Mouse (Mus musculus) fat pad, adult 2 months (tissue): ENCODE results near the gene Ncam1.

Source experiments
- DNase-seq: peaks from one replicate; pipeline ENCODE4 v3.0.0-alpha.2; 2011; ENCODE audit warnings: low read depth, low spot score; ENCODE audit errors: extremely low read depth

Gene Ncam1

DNA sequence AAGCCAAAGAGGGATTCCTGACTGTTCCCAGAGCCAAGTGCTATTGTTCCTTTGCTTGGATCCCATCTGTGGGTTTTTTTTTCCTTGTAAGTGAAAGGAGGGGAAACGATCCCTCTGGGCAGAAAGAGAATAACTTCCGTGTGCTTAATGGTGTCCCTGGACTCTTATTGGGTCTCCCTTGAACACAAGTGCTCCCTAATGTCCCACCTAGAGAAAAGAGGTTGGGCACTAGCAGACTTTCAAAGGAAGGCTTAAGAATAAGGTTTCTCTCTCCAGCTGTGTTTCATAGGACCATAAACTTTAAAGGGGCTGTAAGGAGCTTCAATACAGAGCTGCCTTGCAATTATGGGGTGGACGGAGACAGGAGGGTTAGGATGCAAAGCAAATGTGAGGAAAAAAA is 119.5 kb downstream of the Ncam1 start:
- no peak for DNase-seq

DNA sequence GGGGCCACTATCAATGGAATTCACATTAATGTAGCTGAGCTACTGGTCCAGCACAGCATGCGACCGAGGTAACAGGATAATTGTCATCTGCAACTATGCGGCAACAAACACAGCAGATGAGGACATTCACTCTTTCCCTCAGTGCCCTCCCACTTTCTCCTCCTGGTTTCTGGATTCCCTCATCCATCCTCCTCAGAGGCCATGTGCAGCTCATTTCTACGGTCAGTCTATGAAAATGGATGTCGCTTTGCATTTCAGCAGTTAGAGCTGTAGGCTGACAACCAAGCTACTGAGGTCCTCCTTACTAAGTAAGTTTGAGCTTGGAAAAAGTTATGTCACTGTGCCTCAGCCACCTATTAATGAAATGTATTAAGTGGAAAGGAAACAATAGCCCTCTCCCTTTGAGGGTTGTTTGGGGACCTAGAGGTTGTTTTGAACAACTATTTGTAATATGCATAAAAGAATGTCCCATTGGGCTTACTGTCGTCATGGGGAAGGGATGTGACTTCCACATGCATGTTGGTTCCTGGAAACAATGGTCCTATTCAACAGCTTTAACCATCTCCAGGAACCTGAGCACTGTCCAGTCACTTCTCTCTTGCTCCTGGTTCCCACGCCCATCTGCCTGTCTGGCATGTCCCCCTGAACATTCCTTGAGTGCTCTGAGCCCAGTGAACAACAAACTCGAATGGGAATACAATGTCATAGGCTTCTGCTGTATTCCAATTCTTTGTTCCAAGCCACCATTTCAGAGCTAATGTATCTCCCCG is 122.8 kb downstream of the Ncam1 start:
- DNase-seq, result no peak

- no peak for DNase-seq
Observed at GRCm38 (mm10) chr9:49672646-49673199, 126.0 kb downstream of the Ncam1 start.

- DNase-seq, result no peak
Observed at GRCm38 (mm10) chr9:49667066-49667465, 131.7 kb downstream of the Ncam1 start.

DNA sequence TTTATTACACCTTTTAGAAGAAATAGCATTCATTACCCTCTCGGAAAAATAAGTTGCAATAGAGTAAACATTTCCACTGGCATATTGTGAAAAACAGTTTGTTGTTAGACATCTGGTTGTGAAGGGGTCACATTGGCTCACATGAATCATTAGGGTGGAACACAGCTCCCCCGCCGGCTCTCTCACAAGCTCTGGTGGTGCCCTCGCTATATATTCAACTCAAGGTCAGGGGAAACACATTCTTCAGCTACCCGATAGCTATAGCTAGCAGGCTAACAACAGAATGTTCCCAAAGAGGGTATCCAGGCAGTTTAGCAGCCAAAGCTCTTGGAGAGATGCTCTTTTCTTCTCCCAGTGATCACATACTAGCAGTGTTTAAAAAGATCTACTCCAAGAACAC is 133.4 kb downstream of the Ncam1 start:
- DNase-seq, result no peak

DNA sequence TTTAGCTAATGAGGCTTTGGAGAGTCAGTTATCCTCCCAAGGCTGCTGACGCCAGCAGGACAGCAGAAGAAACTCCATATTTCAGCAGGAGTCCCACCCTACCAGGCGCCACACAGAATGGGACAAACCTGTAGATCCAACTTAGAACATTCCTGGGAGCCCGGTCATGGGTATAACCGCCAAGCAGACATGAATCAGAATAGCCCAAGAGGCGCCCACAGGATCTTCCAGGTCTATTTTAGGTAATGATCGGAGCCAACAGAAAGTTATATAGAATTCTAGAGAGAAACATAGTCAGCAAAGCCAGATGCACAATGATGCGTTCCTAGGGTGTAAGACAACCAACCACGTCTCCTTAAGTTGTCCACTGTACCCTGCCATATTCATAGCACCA is 134.8 kb downstream of the Ncam1 start:
- no peak for DNase-seq

DNA sequence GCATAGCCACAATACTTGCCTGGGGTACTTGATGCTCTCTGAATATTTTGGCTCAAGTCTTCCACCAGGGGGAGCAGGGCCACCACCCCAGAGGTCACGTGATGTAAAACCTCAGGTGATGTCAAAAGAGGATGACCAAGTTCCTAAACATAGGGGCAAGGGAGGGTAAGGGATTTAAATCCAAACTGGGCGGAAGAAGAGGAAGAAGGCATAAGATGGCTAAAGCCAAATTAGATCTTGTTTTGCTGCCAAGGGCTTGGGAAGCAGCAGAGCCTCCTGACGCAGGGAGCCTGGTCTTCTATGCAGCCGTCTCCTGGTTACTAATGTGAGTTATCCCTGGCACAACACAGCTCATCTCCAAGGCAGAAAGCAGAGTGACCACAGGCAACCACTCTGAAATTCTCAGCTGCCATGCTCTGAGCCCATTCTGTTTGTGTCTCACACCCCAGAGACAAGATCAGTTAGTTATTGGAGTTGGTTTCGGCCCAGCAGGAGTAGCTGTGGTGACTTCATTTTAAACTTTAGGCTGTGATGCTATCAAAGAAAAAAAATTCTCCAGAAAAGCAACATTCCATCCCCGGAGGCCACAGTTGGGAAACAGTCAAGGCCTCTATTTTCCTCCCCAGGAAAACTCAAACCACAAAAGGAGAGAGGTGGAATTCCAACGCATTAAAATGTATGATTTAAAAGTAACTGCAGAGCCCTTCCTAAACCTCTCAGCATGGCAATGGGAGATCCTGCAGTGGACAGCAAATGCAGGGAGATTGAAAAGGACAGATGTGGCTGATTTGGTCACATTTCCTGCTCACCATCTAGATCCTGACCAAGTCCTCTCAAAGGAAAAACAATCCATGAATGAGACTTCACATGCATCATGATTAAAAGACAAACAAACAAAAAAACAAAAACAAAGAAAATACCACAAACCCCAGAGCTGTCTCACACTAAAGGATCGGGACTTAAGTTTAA is 135.5 kb downstream of the Ncam1 start:
- no peak for DNase-seq

- no peak for DNase-seq
Observed at GRCm38 (mm10) chr9:49661480-49661879, 137.2 kb downstream of the Ncam1 start.

DNA sequence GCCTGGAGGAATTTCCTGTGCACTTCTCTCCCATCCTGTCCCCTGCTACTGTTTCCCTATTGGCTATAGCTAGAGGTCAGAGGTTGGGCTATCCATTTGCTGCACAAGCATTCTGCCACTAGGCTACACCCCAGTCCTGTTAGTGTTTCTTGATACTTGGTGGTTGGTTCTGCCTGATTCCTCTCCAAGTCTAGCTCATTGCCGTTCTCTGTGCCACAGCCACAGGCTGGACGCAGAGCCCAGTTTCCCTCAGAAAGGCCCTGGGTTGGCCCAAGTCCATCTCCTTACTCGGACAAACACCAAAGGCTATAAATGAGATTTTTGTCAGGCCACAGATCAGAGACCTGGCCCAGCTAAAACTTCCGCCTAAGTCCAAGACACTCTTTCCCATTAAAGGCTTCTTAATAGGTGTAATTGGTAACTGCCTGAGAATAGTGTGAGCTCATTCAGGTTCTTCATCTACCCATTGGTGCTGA is 140.3 kb downstream of the Ncam1 start:
- no peak for DNase-seq

GRCm38 (mm10) chr9:49654470-49654869 is 144.3 kb downstream of the Ncam1 start:
- no peak for DNase-seq

GRCm38 (mm10) chr9:49653478-49654245 is 145.1 kb downstream of the Ncam1 start:
- DNase-seq, result no peak

DNA sequence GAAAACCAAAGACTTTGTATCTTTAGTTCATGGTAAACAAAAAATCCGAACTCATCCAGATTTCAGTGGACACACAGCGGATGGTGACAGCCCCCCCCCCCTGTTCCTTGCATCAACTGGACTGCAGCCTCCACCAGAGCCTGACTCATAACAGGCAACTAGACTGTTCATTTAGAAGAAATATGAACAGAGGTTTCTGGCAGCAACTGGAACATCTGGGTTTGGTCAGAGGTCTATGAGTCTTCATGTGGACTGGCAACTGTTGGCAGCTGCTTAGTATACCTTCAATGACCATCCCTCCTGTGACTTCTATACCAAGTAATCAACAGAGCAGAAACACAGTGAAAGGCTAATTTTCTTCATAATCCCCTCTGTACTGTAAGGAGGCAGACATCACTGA is 154.4 kb downstream of the Ncam1 start:
- DNase-seq, result no peak

DNA sequence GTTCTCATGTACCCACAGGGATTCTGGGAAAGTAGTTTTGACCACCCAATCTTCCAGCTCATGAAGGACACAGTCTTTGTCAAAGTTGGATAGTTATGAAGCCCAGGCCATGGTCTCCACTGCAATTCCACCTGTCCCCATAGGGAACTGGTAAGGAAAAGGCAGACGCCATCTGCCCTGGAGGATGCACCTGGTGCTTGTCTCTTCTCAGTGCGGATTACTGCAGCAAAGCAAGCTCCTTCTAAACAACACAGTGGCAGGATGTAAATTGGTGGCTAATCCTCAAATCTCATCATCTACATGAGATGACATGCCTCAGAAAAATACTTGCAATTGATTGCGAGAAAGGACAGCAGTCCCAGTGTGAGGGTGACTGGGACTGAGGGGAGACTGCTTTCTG is 158.0 kb downstream of the Ncam1 start:
- no peak for DNase-seq

GRCm38 (mm10) chr9:49640142-49640541 is 158.6 kb downstream of the Ncam1 start:
- DNase-seq, result no peak

DNA sequence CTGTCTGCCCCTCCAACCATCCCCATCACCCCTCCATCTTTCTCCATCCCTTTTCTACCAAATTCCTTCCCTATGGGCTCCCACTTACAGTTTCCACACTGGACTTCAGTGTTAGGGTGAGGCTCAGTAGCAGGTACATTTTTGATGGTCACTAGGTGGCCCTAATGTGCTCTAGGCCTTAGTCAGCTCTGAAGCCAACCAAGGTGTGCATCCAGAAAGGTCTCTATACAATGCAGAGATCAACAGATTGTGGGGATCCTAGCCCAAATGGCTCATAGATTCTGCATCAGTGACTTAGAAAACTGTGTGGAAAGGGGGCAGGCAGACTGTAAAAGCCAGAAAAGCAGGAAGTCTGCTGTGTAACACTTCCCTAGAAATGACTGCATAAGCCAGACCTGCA is 160.8 kb downstream of the Ncam1 start:
- no peak for DNase-seq

DNA sequence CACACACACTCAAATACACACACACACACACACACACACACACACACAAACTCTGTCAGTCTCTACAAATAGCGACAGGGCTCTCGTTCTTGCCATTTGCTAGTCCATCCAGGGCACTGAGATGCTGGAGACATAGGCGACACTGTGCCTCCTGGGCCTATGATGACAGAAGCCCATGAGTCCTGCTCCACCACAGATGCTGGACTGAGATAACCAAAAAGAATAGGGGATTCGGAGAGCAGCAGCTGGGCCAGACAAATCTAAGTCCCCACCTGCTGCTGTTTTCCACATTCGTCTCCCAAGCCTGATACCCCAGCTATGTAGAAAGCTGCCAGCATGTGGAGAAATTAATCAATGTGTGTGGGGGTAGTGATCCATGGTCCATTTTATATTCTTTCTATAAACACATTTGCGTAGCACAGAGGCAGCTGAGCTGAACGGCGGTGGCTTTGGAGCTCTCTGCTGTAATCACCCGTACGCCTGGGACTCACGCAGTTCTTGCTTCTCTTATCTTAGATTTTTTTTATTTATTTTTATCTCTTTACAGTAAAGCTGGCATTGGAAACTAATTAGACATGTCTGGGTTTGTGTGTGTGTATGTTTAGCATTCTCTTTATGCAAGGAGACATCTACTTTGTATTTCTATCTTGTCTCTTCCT is 162.9 kb downstream of the Ncam1 start:
- DNase-seq, result no peak

DNA sequence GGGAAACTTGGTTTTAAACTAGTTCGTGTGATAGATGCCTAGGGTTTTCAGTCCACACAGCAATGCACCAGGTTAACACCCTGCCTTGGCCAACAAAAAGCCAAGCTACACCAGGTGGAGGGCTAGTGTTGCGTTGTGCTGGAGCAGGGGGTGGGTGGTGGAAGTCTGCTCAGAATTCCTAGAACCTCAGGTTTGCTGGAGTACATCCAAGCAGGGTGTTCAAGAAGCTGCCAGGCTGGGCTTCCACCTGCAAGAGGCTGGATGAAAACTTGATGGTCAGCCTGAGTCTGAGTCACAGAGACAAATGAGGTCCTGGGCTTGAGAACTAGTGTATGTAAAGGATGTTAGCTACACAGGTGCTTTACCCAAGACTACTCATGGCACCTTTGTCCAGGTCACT is 166.1 kb downstream of the Ncam1 start:
- no peak for DNase-seq

GRCm38 (mm10) chr9:49630336-49630735 is 168.4 kb downstream of the Ncam1 start:
- no peak for DNase-seq

DNA sequence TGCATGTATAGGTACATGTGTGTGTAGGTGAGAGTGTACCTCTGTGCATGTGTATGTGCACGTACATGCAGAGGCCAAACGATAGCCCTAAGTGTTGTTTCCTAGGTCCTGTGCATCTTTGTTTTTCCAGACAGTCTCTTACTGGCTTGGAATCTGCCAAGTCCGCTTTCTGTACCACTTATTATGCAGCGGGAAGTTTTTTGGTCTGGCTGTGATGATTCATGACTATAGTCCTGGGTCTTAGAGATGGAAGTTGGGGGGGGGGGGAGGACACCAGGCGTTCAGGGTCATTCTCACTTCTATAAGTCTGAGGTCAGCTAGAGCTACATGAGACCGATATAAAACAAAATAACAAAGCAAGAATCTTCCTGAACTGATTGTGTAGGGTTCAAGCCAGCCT is 173.8 kb downstream of the Ncam1 start:
- no peak for DNase-seq

DNA sequence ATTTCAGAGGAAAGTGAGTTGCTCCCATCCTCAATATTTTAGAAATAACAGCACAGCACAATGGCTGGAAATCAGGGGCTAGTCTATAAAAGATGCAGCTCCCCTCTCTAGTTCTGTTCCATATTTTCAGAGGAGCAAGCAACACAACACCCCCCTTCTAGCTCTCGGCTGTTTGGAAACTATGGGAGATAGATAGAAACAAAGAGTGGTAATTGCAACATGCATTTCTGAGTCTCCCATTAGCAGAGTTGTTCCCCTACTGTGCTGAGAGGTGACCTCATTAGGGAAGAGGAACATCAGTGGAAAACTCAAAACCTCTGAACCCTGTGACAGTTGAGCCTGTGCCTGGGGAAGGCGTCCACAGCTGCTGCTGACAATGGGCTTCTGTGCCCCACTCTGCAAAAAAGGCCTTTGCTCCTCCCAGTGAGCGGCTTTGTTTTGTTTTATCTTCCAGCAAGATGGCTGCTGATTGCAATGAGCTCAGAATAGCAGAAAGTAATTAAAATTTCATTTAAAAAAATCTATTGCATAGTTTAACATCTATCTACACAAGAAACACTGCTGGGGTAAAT is 174.7 kb downstream of the Ncam1 start:
- no peak for DNase-seq
